Mouse (Mus musculus) spleen, postnatal 4 days (tissue): ENCODE measurements around the gene Nrxn2.

Experiments
- DNase-seq, 2 experiments: peaks; one replicate each; pipeline ENCODE4 v3.0.0; 2022; ENCODE audit warnings: low spot score in 2 of 2

Gene Nrxn2

DNA sequence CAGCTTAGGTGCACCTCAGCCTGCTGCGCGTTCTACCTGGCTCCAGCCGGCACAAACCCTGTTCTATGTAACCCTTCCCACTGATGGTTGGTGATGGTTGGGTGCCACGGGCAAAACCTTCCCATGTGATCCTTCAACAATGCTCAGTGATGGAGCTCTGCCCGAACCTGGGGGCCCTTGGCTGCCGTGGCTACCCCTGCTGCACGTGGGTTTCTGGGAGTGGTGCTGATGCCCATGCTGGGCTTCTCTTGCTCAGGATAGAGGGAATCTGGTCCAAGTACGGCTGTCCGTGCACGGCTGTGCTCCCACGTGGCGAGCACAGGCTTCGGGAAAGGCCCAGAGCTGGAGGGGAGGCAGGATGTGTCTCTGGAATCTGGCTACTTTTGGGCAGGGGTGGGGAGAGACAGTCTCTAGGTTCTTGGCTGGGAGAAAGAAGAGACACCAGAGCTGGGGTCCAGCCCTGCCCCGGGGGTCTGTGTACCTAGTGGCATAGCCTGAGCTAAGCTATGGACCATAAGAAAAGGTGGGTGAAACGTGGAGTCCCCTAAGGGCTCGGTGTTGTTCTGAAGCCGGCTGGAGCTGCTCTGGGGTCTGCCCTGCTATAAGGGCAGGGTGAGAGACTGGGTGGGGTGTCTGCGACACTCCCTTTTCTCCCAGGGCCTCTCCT is 76.1 kb downstream of the Nrxn2 start:
- no peak for DNase-seq

DNA sequence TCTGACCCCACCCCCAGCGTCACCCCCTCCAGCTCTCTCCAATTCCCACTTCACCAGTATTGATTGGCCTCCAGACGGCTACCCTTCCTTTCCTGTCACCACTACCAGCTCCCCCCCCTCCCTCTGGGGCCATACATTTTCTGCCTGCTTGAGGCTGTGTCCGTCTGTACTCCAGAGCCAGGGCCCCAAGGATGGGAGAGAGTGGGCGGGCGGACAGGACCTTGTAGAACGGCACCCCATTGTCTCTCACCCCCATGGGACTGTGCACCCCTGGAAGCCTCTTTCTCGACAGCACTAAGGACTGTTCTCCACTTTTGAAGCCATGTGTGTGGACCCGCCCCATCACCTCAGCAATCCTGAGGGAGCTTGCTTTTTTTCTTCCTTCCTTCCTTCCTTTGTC is 77.2 kb downstream of the Nrxn2 start:
- DNase-seq: no peak

DNA sequence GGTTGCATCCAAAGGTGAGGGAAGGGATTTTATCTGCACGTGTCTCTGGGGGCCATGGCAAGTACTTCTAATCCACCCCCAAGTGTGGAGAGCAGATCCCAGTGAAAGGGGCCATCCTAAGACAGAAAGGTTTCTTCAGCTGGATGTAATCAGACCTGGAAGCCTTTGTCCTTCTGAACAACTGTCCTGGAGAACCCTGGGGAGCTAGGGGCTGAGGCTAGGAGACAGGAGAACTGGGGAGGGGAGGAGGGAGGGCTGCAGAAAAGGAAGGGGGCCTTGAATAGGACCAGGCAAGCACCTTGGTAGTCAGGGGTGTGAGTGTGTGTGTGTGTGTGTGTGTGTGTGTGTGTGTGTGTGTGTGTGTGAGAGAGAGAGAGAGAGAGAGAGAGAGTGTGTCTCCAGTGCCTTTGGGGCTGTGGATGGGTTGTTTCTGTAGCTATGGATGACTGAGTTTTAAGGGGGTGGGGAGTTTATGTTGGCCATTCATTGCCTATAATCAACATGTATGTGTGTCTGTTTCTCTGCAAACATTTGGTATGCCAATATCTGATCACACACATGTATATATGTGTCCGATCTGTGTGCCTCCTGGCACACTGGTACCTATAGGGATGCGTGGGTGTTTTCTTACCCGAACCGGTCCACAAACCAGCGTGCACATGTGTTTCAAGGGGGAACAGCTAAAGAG is 78.1 kb downstream of the Nrxn2 start:
- no peak for DNase-seq

DNA sequence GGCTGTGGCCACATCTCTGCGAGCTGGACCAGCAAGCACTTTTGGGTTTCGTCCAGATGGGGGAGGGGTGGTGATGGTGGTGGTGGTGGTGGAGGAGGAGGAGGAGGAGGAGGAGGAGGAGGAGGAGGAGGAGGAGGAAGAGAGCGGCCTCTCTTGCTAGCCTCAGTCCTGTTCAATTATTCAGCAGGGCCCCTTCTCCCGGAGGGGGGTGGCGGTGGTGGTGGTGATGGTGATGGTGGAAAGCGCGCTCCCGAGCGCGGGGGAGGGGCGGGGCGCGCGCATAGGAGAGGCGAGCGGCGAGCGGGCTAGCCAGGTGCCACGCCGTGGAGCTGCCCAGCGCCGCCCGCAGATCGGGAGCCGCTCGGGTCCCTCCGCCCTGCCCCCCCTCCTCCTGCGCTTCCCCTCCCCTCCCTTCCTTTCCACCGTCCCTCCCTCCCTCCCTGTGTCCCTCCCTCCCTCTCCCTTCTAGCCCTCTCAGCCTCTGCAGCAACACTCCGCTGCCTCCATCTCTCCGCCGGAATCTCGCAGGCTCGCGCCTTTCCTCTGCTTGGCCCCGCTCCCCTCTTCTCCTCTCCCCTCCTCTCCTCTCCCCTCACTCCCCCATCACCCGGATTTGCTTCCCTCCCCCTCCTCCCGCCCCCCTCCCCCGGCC is 78.7 kb downstream of the Nrxn2 start:
- no peak for DNase-seq

DNA sequence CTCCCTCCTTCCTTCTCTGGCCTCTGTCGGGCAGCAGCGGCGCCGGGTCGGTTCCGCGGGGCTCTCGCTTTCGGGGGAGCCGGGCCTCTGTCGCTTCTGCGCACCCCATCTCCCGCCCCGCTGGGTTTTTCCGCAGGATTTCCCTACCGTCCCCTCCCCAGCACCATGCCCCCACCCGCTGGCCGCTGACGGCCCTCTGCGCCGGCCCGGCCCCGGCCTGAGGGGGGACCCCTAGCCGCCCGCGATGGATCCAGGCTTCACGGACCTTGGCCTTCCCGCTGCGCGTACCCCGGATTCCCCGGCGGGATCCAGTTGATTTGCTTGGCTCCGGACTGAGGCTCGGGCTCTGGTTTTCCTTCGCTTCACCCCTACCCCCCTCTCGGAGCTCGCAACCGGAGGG is 79.3 kb downstream of the Nrxn2 start:
- no peak for DNase-seq

DNA sequence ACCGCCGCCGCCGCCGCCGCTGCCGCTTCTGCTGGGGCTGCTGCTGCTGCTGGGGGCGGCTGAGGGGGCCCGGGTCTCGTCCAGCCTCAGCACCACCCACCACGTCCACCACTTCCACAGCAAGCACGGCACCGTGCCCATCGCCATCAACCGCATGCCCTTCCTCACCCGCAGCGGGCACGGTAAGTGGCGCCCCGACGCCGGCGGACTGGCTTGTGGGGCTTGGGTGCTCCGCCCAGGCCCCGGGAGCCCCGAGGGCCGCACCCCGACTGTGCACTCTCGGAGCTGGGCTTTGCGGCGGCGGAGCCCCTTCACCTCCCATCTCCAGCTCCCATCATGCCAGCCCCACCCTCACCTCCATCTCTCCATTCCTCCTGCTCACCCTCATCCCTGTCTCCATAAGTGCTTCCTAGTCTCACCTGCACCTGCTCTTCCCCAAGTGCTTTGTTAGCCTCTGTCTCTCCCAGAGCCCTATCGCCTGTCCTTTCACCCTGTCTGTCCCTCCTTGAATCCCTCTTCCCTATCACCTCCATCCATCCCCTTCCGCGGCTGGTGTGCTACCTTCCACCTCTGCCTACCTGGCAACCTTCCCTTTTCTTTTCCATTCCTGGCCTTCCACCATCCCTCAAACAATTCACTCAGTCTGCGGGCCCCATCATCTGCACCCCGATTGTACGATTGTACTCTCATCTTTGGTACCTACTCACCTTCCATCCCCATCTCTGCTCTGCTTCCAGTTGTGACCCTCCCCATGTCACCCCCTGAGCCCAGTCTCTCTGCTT is 80.0 kb downstream of the Nrxn2 start:
- no peak for DNase-seq

DNA sequence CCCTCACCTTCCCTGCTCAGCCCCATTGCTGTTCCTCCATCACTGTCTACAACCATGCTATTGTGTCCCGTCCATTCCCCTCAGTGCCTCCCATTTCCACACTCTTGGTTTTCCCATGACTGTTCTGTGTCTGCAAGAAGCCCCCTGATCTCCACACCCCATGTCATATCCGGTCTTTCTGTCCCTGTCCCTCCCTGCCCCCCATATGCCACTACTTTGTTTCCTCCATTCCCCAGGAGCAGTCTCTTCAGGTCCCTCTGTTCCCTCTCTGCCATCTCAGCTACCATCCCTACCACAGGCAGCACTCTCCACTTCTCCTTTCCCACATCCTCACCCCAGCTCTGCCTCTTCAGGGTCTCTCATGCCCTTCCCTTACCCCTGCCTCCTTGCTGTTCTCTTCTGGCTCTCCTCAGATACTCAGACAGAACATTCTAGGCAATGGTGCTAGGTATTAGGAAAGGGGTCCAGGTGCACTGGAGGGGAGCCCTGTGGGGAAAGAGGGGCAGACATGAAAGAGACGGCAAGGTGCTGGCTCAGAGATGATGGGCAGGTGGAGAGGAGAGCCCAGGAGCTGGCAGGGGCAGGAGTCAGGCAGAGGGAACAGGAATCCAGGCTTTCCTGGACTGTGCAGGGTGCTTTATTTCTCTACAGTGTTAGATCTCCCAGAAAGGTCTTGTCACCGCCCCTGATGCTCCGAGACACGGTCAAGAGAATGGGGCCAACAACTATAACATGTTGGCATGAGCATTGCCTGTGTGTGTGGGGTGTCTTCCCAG is 81.5 kb downstream of the Nrxn2 start:
- no peak for DNase-seq

DNA sequence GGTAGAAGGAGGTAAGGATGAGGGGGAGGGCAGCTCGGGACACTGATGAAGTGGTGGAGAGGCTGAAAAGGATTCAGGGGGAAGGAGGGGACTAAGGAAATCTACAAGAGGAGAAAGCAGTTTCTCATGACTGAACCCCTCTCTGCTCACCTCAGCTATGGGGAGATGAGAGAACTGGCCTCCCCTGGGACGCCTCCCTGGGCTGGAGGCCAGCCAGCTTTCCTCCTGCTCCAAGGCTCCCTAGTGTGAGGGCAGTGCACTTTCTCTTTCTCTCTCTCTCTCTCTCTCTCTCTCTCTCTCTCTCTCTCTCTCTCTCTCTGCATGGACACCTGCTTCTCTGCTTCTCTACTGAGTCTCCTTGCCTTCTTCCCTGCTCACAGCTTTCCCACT is 82.1 kb downstream of the Nrxn2 start:
- no peak for DNase-seq

DNA sequence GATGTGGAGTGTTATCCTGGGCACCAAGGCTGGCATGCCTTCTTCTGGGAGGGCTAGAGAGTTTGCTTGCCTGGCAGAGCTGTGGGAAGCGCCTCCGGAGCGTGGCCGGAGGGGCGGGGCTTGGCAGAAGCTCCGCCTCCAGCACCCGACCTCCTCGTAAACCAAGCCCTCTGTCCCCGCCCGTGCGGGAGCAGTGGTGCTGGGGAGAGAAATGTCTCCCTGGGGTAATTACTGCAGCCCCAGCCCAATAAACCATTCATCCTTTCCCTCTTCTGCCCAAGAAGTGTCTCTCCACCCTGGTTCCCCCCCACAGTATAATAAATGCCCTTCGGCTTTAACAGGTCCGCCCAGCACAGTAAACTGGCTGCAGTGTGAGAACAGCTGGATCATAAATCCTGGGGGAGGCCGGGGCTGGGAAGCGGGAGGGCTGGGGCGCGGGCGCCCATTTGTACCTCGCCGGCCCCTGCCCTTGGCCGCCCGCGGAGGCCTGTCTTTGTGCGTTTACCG is 83.6 kb downstream of the Nrxn2 start:
- no peak for DNase-seq

DNA sequence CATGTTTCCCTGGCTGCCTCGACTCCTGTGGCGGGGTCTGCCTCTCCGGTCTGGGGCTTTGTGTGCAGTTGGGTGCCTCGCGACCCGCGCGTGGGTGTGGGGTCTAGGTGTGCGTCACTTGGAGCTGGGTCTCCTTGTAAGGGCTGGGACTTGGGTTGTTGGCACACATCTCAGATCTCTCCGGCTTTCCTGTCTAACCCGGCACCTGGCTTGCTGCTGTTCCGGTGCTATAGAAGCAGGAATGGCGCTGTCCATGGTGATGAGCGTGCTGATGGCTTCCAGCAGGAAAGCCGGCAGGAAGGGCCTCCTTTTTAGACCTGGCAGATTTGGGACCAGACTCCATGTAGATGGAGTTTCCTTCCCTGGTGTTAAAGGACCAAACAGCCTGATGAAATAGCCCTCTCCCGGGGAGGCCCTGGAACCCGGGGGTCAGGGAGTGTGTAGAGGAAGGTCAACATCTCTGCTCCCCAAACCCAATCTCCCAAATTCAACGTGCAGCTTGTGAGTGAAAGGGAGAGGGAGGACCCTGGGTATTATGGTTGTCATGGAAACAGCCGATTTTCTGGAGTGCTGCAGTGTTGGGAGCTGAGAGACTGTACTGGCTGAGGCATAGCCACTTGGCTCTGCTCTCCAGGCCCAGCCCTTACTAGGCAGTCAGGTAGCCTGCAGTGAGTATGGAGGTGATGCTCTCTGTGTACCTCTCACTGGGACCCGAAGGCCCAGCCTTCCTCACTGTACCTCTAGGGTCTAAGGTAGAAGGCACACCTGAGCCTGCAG is 84.2 kb downstream of the Nrxn2 start:
- DNase-seq: no peak

DNA sequence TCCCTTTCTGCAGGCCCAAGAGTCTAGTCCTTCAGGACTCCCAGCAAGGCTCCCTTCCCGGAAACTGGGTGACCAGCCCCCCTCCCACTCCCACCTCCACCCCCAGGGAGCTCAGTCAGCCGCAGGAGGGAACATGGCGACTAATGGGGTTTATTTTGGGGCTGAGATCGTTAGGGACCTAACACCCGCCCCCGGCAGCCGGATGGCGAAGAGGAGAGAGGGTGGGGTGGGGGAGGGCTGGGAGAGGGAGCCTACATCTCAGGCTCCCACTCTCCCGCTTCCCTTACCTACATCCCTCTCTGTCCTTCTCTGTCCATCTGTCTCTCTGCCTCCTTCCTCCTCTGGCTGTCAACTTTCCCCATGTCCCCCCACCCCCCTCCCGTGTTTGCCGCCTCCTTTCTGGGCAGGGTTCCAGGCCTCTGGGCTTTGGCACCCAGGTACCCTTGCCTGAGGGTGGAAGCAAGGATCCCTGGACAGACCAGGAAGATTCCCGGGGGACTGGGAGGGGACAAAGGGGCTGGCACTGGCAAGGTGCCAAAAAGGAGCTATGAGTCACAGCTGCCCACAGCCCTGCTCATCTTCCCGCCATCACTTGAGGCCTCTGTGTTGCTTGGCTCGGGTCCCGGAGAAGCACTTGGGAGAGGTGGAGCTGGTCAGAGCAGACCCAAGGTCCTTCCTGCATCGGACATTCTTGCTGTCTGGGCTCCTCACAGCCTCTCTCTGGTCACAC is 85.6 kb downstream of the Nrxn2 start:
- no peak for DNase-seq

DNA sequence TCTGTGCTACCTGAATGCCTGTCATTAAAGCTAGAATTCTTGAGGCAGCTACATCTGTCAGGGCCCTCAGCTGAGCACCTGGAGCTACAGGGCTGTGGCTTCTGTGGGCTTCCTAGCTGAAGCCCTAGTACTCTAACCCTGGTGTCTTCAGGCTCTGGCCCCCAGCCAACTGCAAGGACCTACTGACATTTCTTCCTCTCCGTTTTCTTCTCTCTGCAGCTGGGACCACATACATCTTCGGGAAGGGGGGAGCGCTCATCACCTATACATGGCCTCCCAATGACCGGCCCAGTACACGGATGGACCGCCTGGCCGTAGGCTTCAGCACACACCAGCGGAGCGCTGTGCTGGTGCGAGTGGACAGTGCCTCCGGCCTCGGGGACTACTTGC is 86.1 kb downstream of the Nrxn2 start:
- DNase-seq: no peak

DNA sequence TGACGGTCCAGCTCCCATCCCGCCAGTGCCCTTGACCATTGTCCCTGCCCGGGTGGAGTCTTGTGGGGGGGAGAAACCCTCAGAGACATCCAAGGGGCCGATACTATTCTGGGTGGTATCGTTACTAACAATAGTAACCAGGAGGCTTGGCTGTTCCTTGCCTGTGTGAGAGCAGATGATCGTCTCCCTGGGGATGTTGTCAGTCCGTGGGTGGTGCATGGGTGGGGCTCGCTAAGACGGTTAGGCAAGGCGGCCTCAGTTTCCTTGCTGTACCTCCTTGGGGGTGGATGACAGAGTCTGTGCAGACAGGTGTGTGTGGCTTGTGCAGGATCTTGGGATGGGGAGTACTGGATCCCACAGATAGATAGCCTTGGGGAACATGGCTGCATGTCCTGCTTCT is 88.9 kb downstream of the Nrxn2 start:
- DNase-seq: no peak

DNA sequence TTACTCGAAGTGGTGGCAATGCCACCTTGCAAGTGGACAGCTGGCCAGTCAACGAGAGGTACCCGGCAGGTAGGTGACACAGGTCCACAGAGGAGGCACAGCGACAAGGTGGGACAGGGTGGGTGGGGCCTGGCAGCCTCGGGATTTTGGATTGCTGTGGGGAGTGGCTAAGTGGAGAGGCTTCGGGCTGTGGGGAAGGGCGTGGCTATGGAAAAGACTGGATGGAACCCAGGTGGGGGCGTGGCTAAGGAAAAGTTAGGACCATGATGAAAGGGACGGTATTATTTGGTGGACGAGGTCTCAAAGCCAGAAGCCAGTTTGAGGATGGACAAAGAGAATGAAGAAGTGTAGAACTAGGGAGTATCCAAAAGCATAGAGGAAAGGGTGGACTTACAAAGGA is 91.3 kb downstream of the Nrxn2 start:
- DNase-seq: no peak

DNA sequence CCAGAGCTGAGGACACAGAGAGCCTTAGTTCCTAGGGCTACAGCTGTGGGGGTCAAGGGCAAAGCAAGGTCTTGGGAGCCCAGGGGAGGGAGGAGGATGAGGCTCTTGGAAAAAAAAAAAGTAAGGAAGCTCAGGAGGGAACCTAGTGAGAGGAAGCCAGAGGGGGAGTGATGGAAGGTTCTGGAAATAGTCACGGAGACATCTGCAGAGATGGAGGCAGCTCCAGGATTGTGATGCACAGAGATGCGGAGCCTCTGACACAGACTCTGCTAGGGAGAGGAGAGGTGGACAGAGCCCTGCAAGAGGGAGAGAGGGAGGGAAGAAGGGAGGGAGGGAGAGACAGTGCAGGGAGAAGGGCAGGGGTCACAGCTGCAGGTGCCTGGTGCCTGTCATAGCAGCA is 92.0 kb downstream of the Nrxn2 start:
- no peak for DNase-seq

DNA sequence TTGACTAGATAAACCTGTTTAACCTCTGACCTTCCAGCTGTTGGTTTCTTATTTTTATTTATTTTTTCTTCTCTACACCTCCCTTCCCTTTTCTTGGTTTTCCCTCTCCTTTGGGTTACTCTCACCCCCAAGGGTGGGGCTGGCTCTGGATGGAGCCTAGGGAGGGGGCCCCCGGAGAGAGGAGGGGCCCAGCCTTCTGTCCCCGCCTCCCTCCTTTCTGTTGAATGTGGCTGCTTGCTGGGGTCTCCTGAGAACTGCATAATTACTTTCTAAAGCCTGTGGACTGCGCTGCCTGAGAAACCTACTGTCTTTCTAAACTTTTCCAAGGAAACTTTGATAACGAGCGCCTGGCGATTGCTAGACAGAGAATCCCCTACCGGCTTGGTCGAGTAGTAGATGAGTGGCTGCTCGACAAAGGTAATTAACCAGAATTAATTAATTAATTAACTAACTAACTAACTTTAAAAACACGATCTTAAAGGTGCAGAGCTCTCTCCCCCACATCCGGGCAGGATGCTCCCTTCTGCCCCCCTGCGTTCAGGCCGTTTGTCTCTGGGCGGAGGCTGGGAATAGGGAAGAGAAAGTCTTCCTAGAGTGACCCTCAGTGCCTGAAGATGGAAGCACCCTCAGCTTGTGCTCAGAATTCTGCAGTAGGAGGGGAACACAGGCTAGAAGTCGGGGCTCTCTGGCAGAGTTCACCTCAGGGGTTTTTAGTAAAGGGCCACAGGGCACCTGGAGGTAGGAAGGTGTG is 95.0 kb downstream of the Nrxn2 start:
- no peak for DNase-seq

DNA sequence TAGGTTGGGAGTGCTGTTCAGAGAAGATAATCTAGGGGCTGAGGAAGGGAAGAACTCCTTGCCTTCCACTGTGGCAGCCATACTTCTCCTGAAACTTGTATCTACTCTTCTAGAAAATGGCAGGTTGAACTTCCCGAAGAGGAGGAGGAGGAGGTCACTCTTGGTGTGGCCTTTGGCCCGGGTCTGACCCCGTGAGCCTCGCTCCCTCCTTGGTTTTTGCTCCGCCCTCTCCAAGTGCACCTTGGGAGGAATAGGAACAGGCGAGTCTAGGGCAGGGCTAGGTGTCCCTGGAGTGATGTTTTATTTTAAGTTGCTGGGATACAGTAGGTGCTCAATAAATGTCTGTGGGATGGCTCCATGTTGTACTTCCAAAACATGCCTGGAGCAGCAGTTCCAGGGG is 96.4 kb downstream of the Nrxn2 start:
- DNase-seq: no peak

DNA sequence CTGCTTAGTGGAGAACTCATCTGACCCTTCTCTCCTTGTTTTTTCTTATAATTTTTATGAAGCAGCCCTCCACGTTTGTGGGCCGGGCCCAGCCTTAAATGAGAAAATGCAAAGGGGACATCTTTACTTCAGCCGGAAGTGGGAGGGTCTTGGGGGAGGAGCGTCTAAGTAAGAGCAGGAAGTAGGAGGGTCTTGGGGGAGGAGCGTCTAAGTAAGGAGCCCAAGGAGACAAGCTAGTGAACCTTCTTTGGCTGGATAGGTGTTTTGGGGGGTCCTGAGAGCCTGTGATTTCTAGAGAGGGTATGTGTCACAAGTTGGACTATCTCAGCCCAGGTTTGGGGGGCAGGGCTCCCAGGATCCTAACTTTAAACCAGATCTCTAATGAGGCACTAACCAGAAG is 96.9 kb downstream of the Nrxn2 start:
- DNase-seq: no peak

DNA sequence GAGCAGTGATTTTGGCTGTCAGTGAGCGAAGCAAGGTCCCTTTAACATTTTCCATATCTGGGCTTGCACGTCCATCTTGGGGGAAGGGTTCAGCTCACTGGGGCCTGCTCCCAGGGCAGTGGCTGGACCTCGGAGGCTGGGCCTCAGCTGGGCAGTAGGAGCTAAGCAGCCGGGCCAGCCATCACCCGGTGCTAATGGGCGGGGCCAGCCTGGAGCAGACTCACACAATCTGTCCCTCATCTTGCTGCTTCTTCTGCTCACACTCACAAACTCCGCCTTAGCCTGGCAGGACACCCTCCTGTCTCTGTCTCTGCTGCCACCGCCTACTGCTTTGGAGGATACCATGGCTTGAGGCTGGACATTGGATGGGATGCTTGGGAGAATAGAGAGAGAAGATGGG is 97.6 kb downstream of the Nrxn2 start:
- no peak for DNase-seq
